Mouse (Mus musculus): ENCODE data around the gene Pnma1. TPM values are rescaled to one million over a fixed set of nuclear protein-coding genes. Genes with fewer than 3 reads are reported as not detected.
A peak's percentile ranks its signal among the peaks of the same experiment; 100 is the strongest.
"Not testable (repeated sequence)": the region's sequence is repeated elsewhere in the genome, so short reads cannot be mapped to it uniquely, and the experiment has no call there.

Gene Pnma1
- polyA plus RNA-seq, 1 experiment from 2014 or later, result 2.5 TPM

GRCm38 (mm10) chr12:84110814-84111213 is 37.5 kb downstream of the Pnma1 start:
- Histone ChIP-seq H3K27ac (ENCODE audit: low read depth, low read length) (no peak overlapping the region), H3K4me3 (ENCODE audit: low read depth, low read length) (no peak overlapping the region), H3K4me2 (ENCODE audit: low read depth) (no peak overlapping the region), H3K27me3 (ENCODE audit: control insufficient read depth, insufficient read depth, low read length) (no peaks in the 10 kb centered on the region), H3K9ac (ENCODE audit: low read length) (no peak overlapping the region), H3K4me1 (ENCODE audit: control insufficient read depth, insufficient read depth, low read length) (no peaks in the 10 kb centered on the region), H3K36me3 (ENCODE audit: control insufficient read depth, insufficient read depth, low read length) (no peaks in the 10 kb centered on the region), H3K9me3 (ENCODE audit: control insufficient read depth, low read length) (no peaks in the 10 kb centered on the region)
- WGBS, result 90% methylated on average over 4 of the region's 4 CpGs
- DNase-seq (ENCODE audit: low spot score) (no peak), ATAC-seq (ENCODE audit: insufficient read depth, low FRiP score, low TSS enrichment) (no peak)

- H3K4me3 ChIP-seq (ENCODE audit: low read depth, low read length), result no peak overlapping the region
- no peaks in the 10 kb centered on the region for H3K36me3 ChIP-seq (ENCODE audit: control insufficient read depth, insufficient read depth, low read length)
- H3K4me2 ChIP-seq (ENCODE audit: low read depth), result no peak overlapping the region
- 86% methylated on average over 1 of the region's 1 CpGs for WGBS
- no peak overlapping the region for H3K9ac ChIP-seq (ENCODE audit: low read length)
- H3K4me1 ChIP-seq (ENCODE audit: control insufficient read depth, insufficient read depth, low read length), result no peaks in the 10 kb centered on the region
- H3K27me3 ChIP-seq (ENCODE audit: control insufficient read depth, insufficient read depth, low read length), result no peaks in the 10 kb centered on the region
- ATAC-seq (ENCODE audit: insufficient read depth, low FRiP score, low TSS enrichment) (no peak), DNase-seq (ENCODE audit: low spot score) (no peak)
- no peak overlapping the region for H3K27ac ChIP-seq (ENCODE audit: low read depth, low read length)
- H3K9me3 ChIP-seq (ENCODE audit: control insufficient read depth, low read length), result no peaks in the 10 kb centered on the region
These were observed 38.4 kb downstream of the Pnma1 start for GRCm38 (mm10) chr12:84109924-84110323.

GRCm38 (mm10) chr12:84107692-84108091 is 40.6 kb downstream of the Pnma1 start:
- H3K4me3 ChIP-seq (ENCODE audit: low read depth, low read length), result no peak overlapping the region
- H3K4me2 ChIP-seq (ENCODE audit: low read depth), result no peak overlapping the region
- H3K36me3 ChIP-seq (ENCODE audit: control insufficient read depth, insufficient read depth, low read length), result no peaks in the 10 kb centered on the region
- H3K27me3 ChIP-seq (ENCODE audit: control insufficient read depth, insufficient read depth, low read length), result no peaks in the 10 kb centered on the region
- no peaks in the 10 kb centered on the region for H3K9me3 ChIP-seq (ENCODE audit: control insufficient read depth, low read length)
- 64% methylated on average over 1 of the region's 1 CpGs for WGBS
- H3K4me1 ChIP-seq (ENCODE audit: control insufficient read depth, insufficient read depth, low read length), result no peaks in the 10 kb centered on the region
- DNase-seq (ENCODE audit: low spot score), result no peak
- ATAC-seq (ENCODE audit: insufficient read depth, low FRiP score, low TSS enrichment), result no peak
- no peak overlapping the region for H3K9ac ChIP-seq (ENCODE audit: low read length)
- no peak overlapping the region for H3K27ac ChIP-seq (ENCODE audit: low read depth, low read length)

- Histone ChIP-seq H3K9me3 (ENCODE audit: control insufficient read depth, low read length) (no peaks in the 10 kb centered on the region), H3K4me3 (ENCODE audit: low read depth, low read length) (no peak overlapping the region), H3K4me2 (ENCODE audit: low read depth) (no peak overlapping the region), H3K9ac (ENCODE audit: low read length) (no peak overlapping the region), H3K4me1 (ENCODE audit: control insufficient read depth, insufficient read depth, low read length) (no peaks in the 10 kb centered on the region), H3K27me3 (ENCODE audit: control insufficient read depth, insufficient read depth, low read length) (no peaks in the 10 kb centered on the region), H3K36me3 (ENCODE audit: control insufficient read depth, insufficient read depth, low read length) (no peaks in the 10 kb centered on the region), H3K27ac (ENCODE audit: low read depth, low read length) (no peak overlapping the region)
- DNase-seq (ENCODE audit: low spot score) (no peak), ATAC-seq (ENCODE audit: insufficient read depth, low FRiP score, low TSS enrichment) (no peak)
- 77% methylated on average over 3 of the region's 3 CpGs for WGBS
These were observed 41.3 kb downstream of the Pnma1 start for GRCm38 (mm10) chr12:84107012-84107411.

- peak overlapping the region; percentile 79 for H3K4me2 ChIP-seq (ENCODE audit: low read depth)
- DNase-seq (ENCODE audit: low spot score), result no peak
- peak overlapping the region; percentile 67 for H3K9ac ChIP-seq (ENCODE audit: low read length)
- WGBS, result 63% methylated on average over 2 of the region's 2 CpGs
- ATAC-seq (ENCODE audit: insufficient read depth, low FRiP score, low TSS enrichment), result no peak
- H3K4me3 ChIP-seq (ENCODE audit: low read depth, low read length), result peak overlapping the region; percentile 34
- no peaks in the 10 kb centered on the region for H3K9me3 ChIP-seq (ENCODE audit: control insufficient read depth, low read length)
- H3K4me1 ChIP-seq (ENCODE audit: control insufficient read depth, insufficient read depth, low read length), result no peaks in the 10 kb centered on the region
- H3K36me3 ChIP-seq (ENCODE audit: control insufficient read depth, insufficient read depth, low read length), result no peaks in the 10 kb centered on the region
- no peak overlapping the region for H3K27ac ChIP-seq (ENCODE audit: low read depth, low read length)
- no peaks in the 10 kb centered on the region for H3K27me3 ChIP-seq (ENCODE audit: control insufficient read depth, insufficient read depth, low read length)
These were observed 46.8 kb downstream of the Pnma1 start for GRCm38 (mm10) chr12:84101493-84101845.

- DNase-seq (ENCODE audit: low spot score), result peak; percentile 63
- not testable (repeated sequence) for H3K36me3 ChIP-seq (ENCODE audit: control insufficient read depth, insufficient read depth, low read length); H3K27me3 ChIP-seq (ENCODE audit: control insufficient read depth, insufficient read depth, low read length); H3K27ac ChIP-seq (ENCODE audit: low read depth, low read length); H3K9me3 ChIP-seq (ENCODE audit: control insufficient read depth, low read length); H3K4me1 ChIP-seq (ENCODE audit: control insufficient read depth, insufficient read depth, low read length)
- peak; percentile 27; the same call in 1 of the 2 replicates for ATAC-seq (ENCODE audit: insufficient read depth, low FRiP score, low TSS enrichment)
- peak within 1 kb of the TSS; percentile 67 for H3K9ac ChIP-seq (ENCODE audit: low read length)
- peak within 1 kb of the TSS; percentile 79 for H3K4me2 ChIP-seq (ENCODE audit: low read depth)
- H3K4me3 ChIP-seq (ENCODE audit: low read depth, low read length), result peak within 1 kb of the TSS; percentile 34
- WGBS, result under 1% methylated on average over 65 of the region's 80 CpGs
These were observed 47.4 kb downstream of the Pnma1 start, which contains the start of gene Acot6 for GRCm38 (mm10) chr12:84100604-84101492. Acot6 (plus strand) TSS chr12:84100654.

GRCm38 (mm10) chr12:84100071-84100470 is 48.2 kb downstream of the Pnma1 start:
- Histone ChIP-seq H3K9me3 (ENCODE audit: control insufficient read depth, low read length) (no peaks in the 10 kb centered on the region), H3K4me1 (ENCODE audit: control insufficient read depth, insufficient read depth, low read length) (no peaks in the 10 kb centered on the region), H3K36me3 (ENCODE audit: control insufficient read depth, insufficient read depth, low read length) (no peaks in the 10 kb centered on the region), H3K4me2 (ENCODE audit: low read depth) (no peak overlapping the region), H3K4me3 (ENCODE audit: low read depth, low read length) (no peak overlapping the region), H3K9ac (ENCODE audit: low read length) (no peak overlapping the region), H3K27ac (ENCODE audit: low read depth, low read length) (no peak overlapping the region), H3K27me3 (ENCODE audit: control insufficient read depth, insufficient read depth, low read length) (no peaks in the 10 kb centered on the region)
- DNase-seq (ENCODE audit: low spot score), result no peak
- no peak for ATAC-seq (ENCODE audit: insufficient read depth, low FRiP score, low TSS enrichment)
- WGBS, result 65% methylated on average over 1 of the region's 1 CpGs

GRCm38 (mm10) chr12:84099605-84100004 is 48.7 kb downstream of the Pnma1 start:
- no peak for ATAC-seq (ENCODE audit: insufficient read depth, low FRiP score, low TSS enrichment)
- Histone ChIP-seq H3K4me2 (ENCODE audit: low read depth) (no peak overlapping the region), H3K9ac (ENCODE audit: low read length) (no peak overlapping the region), H3K4me3 (ENCODE audit: low read depth, low read length) (no peak overlapping the region), H3K4me1 (ENCODE audit: control insufficient read depth, insufficient read depth, low read length) (no peaks in the 10 kb centered on the region), H3K27me3 (ENCODE audit: control insufficient read depth, insufficient read depth, low read length) (no peaks in the 10 kb centered on the region), H3K27ac (ENCODE audit: low read depth, low read length) (no peak overlapping the region), H3K36me3 (ENCODE audit: control insufficient read depth, insufficient read depth, low read length) (no peaks in the 10 kb centered on the region), H3K9me3 (ENCODE audit: control insufficient read depth, low read length) (no peaks in the 10 kb centered on the region)
- 97% methylated on average over 2 of the region's 2 CpGs for WGBS
- DNase-seq (ENCODE audit: low spot score), result no peak
